Mouse (Mus musculus): Measurements from ENCODE around the gene Ciapin1.

Ciapin1 gene

GRCm38 (mm10) chr8:94805811-94806210 lies 32.3 kb downstream of the Ciapin1 start:
- no peak for DNase-seq (ENCODE audit: low spot score)

GRCm38 (mm10) chr8:94804546-94805340 lies 33.4 kb downstream of the Ciapin1 start:
- no peak for DNase-seq (ENCODE audit: low spot score)

GRCm38 (mm10) chr8:94803551-94803950 lies 34.6 kb downstream of the Ciapin1 start:
- no peak for DNase-seq (ENCODE audit: low spot score)

GRCm38 (mm10) chr8:94802375-94802774 lies 35.8 kb downstream of the Ciapin1 start:
- no peak for DNase-seq (ENCODE audit: low spot score)

GRCm38 (mm10) chr8:94801293-94802095 lies 36.7 kb downstream of the Ciapin1 start:
- DNase-seq (ENCODE audit: low spot score) = peak; percentile 63

- no peak for DNase-seq (ENCODE audit: low spot score)
Measured at GRCm38 (mm10) chr8:94800278-94800968, 37.7 kb downstream of the Ciapin1 start.

- DNase-seq (ENCODE audit: low spot score) = no peak
Measured at GRCm38 (mm10) chr8:94794782-94795181, 43.4 kb downstream of the Ciapin1 start.

GRCm38 (mm10) chr8:94794368-94794767 lies 43.8 kb downstream of the Ciapin1 start:
- no peak for DNase-seq (ENCODE audit: low spot score)

GRCm38 (mm10) chr8:94789256-94789955 lies 48.8 kb downstream of the Ciapin1 start:
- DNase-seq (ENCODE audit: low spot score) = no peak

GRCm38 (mm10) chr8:94787524-94788501 lies 50.3 kb downstream of the Ciapin1 start:
- DNase-seq (ENCODE audit: low spot score) = peak; percentile 71

GRCm38 (mm10) chr8:94785995-94786595 lies 52.1 kb downstream of the Ciapin1 start:
- DNase-seq (ENCODE audit: low spot score) = no peak

GRCm38 (mm10) chr8:94785247-94785985 lies 52.7 kb downstream of the Ciapin1 start:
- peak; percentile 38 for DNase-seq (ENCODE audit: low spot score)

GRCm38 (mm10) chr8:94783890-94784289 lies 54.3 kb downstream of the Ciapin1 start:
- no peak for DNase-seq (ENCODE audit: low spot score)

- DNase-seq (ENCODE audit: low spot score) = peak; percentile 23
Measured at GRCm38 (mm10) chr8:94781838-94782235, 56.3 kb downstream of the Ciapin1 start.

- DNase-seq (ENCODE audit: low spot score) = no peak
Measured at GRCm38 (mm10) chr8:94781155-94781837, 56.9 kb downstream of the Ciapin1 start.

- no peak for DNase-seq (ENCODE audit: low spot score)
Measured at GRCm38 (mm10) chr8:94780491-94781154, 57.5 kb downstream of the Ciapin1 start.

GRCm38 (mm10) chr8:94779534-94780294 lies 58.4 kb downstream of the Ciapin1 start:
- DNase-seq (ENCODE audit: low spot score) = no peak

All from urinary bladder, postnatal 14 days (tissue).